11 mouse cellular contexts compared by ENCODE assay signal in the genomic region with DNA sequence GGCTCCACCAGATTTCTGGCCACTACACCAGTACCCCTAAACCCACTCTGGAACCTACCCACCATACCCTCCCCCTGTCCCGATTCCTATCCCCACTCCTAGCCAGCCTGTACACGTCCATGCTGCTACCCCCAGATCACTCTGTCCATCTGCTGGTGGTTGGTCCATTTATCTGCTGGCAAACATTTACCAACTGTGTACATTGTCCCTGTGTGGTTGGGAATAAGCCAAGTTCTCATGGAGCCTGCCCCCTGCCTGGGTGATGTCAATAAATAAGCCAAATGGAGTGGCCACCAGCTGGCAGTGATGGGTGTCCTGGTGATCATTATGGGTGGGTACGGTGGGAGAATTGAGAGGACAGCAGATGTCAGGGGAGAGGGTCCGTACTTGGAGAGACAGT.
"Had no signal": no experiment of that assay in that cellular context is flagged by ENCODE, and none has a peak within 500 bp of the region (broad histone marks: within the 10 kb centered on the region; RNA-seq: fewer than 3 reads in every experiment).

No protein-coding gene starts in this region.

- H3K4me2 ChIP-seq: hindbrain, embryonic 14.5 days; intestine, embryonic 15.5 days; limb, embryonic 15.5 days; midbrain, embryonic 13.5 days; neural tube, embryonic 15.5 days had no signal

- H3K9ac ChIP-seq: hindbrain, embryonic 14.5 days; intestine, embryonic 15.5 days; limb, embryonic 15.5 days; midbrain, embryonic 13.5 days; neural tube, embryonic 15.5 days had no signal

- H3K27ac ChIP-seq: intestine, embryonic 15.5 days; limb, embryonic 15.5 days; midbrain, embryonic 13.5 days had no signal

- DNase-seq: layer of hippocampus, postnatal 36 days; lung, postnatal 36 days; right cerebral cortex, adult 18-20 months; right cerebral cortex, postnatal 25 days; thymus, postnatal 36 days had no signal

- H3K9me3 ChIP-seq: intestine, embryonic 15.5 days; limb, embryonic 15.5 days; midbrain, embryonic 13.5 days; neural tube, embryonic 15.5 days had no signal

- H3K36me3 ChIP-seq: intestine, embryonic 15.5 days; limb, embryonic 15.5 days; midbrain, embryonic 13.5 days; neural tube, embryonic 15.5 days had no signal

- H3K27me3 ChIP-seq: intestine, embryonic 15.5 days; limb, embryonic 15.5 days had no signal

- ATAC-seq: intestine, embryonic 15.5 days; midbrain, embryonic 13.5 days had no signal

- H3K4me3 ChIP-seq: intestine, embryonic 15.5 days; limb, embryonic 15.5 days; midbrain, embryonic 13.5 days; myocyte; neural tube, embryonic 15.5 days had no signal
